Mouse (Mus musculus) A20 (cell line): Measurements from ENCODE around the gene Stab1.

Source experiments
- DNase-seq: peaks from one replicate; pipeline ENCODE4 v3.0.0-alpha.2; 2011; ENCODE audit warnings: low read depth, low spot score

Gene Stab1

DNA sequence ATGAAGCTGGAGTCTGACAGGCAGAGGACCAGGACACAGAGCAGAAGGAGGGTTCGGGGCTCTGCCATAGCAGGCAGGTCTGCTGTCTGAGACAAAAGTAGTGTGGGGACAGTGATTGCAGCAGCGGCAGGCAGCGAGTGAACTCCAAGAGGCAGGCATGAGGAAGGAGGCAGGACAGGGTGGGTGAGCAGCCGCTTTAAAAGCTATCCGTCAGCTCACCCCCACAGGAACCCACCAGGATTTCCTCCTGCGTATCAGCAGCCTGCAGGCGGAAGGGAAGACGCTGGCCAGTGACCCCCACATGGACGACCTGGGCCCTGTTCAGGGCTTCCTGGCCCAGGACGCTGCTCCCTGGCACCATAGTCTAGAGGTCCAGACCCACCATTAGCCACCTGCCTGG, at the start of gene Stab1:
Gene Stab1 (minus strand): TSS at position 217 of the 400 bp plus-strand sequence.
- DNase-seq, result no peak

GRCm38 (mm10) chr14:31217666-31218065, 49.2 kb upstream of the Stab1 start, which contains the start of gene Sema3g:
Gene Sema3g (plus strand): TSS chr14:31217860.
- peak; percentile 74 for DNase-seq

- DNase-seq, result no peak
Observed at GRCm38 (mm10) chr14:31216846-31217245, 48.4 kb upstream of the Stab1 start, which contains the start of gene Nisch. Gene Nisch (minus strand): TSS chr14:31216946.

GRCm38 (mm10) chr14:31215157-31216002, 46.9 kb upstream of the Stab1 start:
- peak; percentile 74 for DNase-seq

GRCm38 (mm10) chr14:31214684-31215083, 46.2 kb upstream of the Stab1 start:
- no peak for DNase-seq

DNA sequence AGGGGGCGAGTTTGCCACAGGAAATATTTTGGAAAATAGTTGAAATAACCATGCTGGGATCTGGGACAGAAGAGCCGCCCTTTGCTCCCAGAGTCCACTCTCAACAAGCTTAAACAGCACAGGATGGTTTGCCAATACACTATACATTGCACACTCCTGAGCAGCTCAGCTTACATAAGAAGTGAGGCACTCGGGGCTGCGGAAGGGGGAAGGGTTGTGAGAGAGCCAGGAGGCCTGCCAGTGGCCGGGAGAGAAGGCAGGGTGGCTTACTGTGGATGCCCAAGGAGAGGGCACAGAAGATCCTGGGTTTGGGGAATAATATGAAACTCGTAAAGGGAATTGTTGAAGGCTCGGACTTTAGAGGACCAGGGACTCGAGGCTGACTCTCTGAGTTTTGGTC, 45.4 kb upstream of the Stab1 start:
- DNase-seq, result no peak

DNA sequence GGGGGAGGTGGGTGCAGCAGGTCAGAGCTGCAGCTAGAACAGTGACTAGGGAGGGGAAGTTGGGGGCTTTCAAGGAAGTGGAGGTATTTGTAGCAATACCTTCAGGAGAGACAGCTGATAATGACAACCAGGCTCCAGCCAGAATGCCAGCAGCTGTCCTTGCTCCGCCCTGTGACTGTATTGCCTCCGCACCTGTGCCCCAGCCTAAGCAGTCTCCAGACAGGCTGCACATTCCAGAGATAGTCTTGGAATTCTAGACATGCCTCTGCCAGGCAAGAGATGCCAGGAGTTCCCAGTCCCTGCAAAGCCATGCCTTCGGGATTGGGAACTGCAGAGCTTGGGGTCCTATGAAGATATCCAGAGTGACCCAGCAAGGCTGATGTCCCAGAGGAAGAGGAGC, 44.1 kb upstream of the Stab1 start:
- DNase-seq, result no peak

GRCm38 (mm10) chr14:31211854-31212253, 43.4 kb upstream of the Stab1 start:
- DNase-seq, result no peak

DNA sequence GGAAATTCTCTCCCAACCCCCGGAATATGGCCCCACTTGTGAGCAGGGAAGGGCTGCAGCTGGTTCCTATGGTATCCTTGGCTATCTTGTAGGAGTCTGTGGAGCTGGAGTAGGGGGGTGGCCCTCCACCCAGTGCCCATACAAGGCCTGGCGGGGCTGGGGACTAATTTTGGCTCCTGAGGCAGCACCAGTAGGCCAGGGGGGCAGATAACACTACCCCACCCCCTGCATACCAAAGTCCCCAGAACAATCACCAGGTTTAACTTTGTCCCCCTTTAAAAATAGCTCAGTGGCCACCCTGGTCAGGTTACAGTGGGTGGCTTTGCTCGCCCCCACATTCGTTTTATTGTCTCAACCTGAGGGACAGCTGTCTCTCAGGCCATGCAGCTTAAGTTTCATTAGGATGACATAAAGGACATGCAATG, 40.7 kb upstream of the Stab1 start:
- DNase-seq, result no peak

GRCm38 (mm10) chr14:31208084-31208483, 39.6 kb upstream of the Stab1 start, which contains the start of gene Tnnc1:
Gene Tnnc1 (plus strand): TSS chr14:31208312.
- no peak for DNase-seq

DNA sequence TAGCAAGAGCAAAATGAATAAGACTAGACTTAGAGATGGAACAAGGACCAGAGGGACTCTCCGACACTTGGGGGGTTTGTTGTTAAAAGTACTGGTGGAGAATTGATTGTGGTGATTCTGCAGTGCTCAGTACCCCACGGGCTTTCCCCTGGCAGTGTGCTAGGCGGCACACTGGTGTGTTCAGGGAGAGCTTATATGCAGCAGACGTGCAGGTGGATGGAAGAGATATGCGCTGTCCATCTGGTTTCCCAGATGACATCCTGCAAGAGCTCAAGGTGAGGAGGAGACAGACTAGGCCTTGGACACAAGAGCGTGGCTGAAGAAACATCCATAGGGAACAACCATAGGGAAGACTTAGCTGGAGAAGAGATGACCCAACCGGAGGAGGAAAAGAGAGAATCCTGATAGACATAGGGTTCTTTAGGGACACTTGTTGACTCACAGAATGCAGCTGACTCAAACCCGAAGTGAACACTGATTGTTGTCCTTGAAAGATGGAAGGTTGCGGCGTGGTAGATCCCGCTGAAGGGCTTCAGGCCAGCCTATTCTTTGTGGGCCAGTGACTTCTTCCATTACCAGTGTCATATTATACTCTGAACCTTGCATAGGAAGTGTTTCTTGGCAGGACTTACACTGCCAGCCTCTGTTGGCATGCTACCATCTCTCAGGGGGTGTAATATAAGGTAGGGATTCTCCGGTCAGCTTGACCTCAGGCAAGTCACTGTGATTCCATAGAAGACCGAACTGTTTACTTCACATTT, 38.8 kb upstream of the Stab1 start:
- peak; percentile 9 for DNase-seq

DNA sequence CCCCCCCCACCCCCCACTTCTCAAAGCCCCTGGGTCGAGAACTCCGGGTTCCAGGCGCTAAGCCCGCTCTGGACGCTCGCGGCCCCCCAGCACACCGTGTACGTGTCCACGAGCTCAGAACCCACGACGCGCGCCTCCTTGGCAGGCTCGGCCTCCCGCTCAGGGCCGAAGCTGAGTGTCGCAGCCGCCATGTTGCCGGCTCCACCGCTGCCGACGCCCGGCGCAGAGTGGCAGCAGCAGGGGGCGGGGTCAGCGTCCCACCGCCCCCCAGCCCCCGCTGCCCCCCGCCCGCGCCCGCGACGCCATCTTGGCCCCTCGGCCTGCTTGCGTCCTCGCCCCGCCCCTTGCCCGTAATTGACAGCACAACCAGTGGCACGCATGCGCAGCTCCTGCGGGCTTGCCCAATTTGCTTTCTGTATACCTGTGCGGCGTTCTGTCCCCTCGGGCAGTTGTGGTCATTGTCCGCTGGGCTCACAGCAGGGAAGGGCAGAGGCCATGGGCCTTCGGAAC, 38.1 kb upstream of the Stab1 start:
- DNase-seq, result peak; percentile 95

GRCm38 (mm10) chr14:31205562-31206467, 37.4 kb upstream of the Stab1 start:
- peak; percentile 53 for DNase-seq

DNA sequence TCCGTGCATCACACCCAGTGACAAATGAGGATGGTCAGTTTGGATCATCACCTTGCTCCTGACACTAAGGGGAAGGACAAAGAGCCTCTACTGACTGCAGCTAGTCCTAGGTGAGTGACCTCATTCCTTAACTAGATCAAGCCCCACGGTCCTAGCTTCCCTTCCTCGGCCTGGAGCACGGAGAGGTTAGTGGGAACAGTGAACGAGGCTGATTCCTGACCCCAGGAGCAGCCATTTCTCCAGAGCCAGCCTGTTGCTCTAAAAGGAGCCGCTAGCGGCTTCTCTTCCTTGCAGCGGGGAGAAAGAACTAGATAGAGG, 36.8 kb upstream of the Stab1 start:
- DNase-seq, result peak; percentile 10

- no peak for DNase-seq
Observed at GRCm38 (mm10) chr14:31204844-31205243, 36.4 kb upstream of the Stab1 start.

GRCm38 (mm10) chr14:31200038-31200437, 31.6 kb upstream of the Stab1 start:
- DNase-seq, result no peak

GRCm38 (mm10) chr14:31199599-31199998, 31.2 kb upstream of the Stab1 start:
- no peak for DNase-seq

GRCm38 (mm10) chr14:31197547-31198516, 29.4 kb upstream of the Stab1 start:
- peak; percentile 76 for DNase-seq

DNA sequence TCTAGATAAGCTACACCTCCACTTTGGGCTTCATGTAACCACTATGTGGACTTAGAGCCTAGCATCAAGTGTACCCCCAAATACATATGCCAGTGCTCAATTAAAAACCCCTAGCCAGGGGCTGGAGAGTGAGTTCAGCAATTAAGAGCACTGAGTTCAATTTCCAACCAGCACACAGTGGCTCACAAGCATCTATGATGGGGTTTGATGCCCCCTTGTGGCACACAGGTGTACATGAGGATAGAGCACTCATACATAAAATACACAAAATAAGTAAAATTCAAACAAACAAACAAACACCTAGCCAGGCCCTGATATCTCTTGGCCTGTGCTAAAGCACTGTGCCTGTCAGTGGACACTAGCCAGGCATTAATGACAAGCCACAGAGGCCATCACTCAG, 27.5 kb upstream of the Stab1 start:
- DNase-seq, result peak; percentile 54

DNA sequence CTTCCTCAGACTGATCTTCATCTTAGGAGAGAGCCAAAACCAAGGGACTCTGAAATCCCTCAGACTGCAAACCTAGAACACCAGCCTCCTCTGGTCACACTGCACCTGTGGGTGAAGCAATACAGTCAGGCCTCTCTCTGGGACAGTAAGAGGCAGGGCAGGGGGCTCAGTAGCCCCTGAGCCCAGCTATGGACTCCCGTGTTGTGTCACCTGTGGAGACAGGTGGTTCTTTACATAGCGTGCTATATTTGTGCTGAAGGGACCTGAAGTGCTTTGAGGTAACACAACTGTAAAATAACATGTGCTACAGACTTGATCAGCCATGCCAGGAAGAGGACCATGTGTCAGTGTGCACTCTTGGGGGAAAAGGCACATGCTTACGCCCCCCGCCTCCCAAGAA, 27.1 kb upstream of the Stab1 start:
- DNase-seq, result no peak
